Comparison of ENCODE assay signal across 9 mouse cellular contexts in genomic region chr7:34229153-34229552, GRCm38 (mm10). TPM values are rescaled to one million over a fixed set of nuclear protein-coding genes. Genes with fewer than 3 reads are reported as not detected.
DNase-seq lines count a peak whose midpoint lies in the region; ATAC-seq and TF ChIP-seq lines count a peak whose summit lies in the region.
"Had no signal": no experiment of that assay in that cellular context is flagged by ENCODE, and none has a peak within 500 bp of the region (broad histone marks: within the 10 kb centered on the region; RNA-seq: fewer than 3 reads in every experiment).

No protein-coding gene starts in this region.

- WGBS in heart, adult 2 months: 13% methylated on average over 5 of the region's 5 CpGs
- 19% methylated on average over 5 of the region's 5 CpGs for WGBS in forebrain, postnatal 0 days
- 17% methylated on average over 5 of the region's 5 CpGs for WGBS in liver, postnatal 0 days (ENCODE audit: insufficient replicate concordance)

- peak overlapping the region; percentile 69 for H3K9ac ChIP-seq in heart, adult 2 months (ENCODE audit: low read depth, low read length)
- H3K9ac ChIP-seq in ES-Bruce4 (ENCODE audit: low read depth, poor library complexity, severe bottlenecking): peak overlapping the region; percentile 92
- peak overlapping the region; percentile 59 for H3K9ac ChIP-seq in forebrain, postnatal 0 days
- H3K9ac ChIP-seq in liver, postnatal 0 days (replicated peaks): peak overlapping the region; percentile 89

- H3K4me3 ChIP-seq in heart, adult 2 months: peak overlapping the region; percentile 90
- H3K4me3 ChIP-seq in ES-Bruce4 (ENCODE audit: low read depth, low read length): peak overlapping the region; percentile 86
- peak overlapping the region; percentile 62 for H3K4me3 ChIP-seq in forebrain, postnatal 0 days (ENCODE audit: low read depth, low read length)
- peak overlapping the region; percentile 88 for H3K4me3 ChIP-seq in liver, postnatal 0 days (ENCODE audit: low read depth, low read length)

- TF ChIP-seq POLR2A in heart, adult 2 months (IDR thresholded peaks at IDR 0.05; ENCODE audit: insufficient read depth, low read depth, low read length): no peak
- no peak for TF ChIP-seq POLR2A in ES-Bruce4 (IDR thresholded peaks at IDR 0.05; ENCODE audit: insufficient read depth, low read length)

- peaks cover 16% of the 10 kb centered on the region for H3K4me1 ChIP-seq in heart, adult 2 months (ENCODE audit: control insufficient read depth, insufficient read depth, low read length)
- peaks cover 2% of the 10 kb centered on the region for H3K4me1 ChIP-seq in ES-Bruce4 (ENCODE audit: control insufficient read depth, insufficient read depth, low read length)
- H3K4me1 ChIP-seq in forebrain, postnatal 0 days (ENCODE audit: insufficient read depth): 0 out of 2 replicates have a peak, but pooled peaks cover 7% of the 10 kb centered on the region
- peaks cover 52% of the 10 kb centered on the region for H3K4me1 ChIP-seq in liver, postnatal 0 days (ENCODE audit: insufficient read depth)

- H3K9me3 ChIP-seq in ES-Bruce4 (replicated peaks; ENCODE audit: control insufficient read depth, insufficient read depth, low read length, poor library complexity, severe bottlenecking): no peaks in the 10 kb centered on the region
- H3K9me3 ChIP-seq in forebrain, postnatal 0 days (ENCODE audit: low read length): no peaks in the 10 kb centered on the region
- no peaks in the 10 kb centered on the region for H3K9me3 ChIP-seq in liver, postnatal 0 days (ENCODE audit: low read length)

- peak overlapping the region; percentile 94 for H3K27ac ChIP-seq in heart, adult 2 months
- no peak overlapping the region for H3K27ac ChIP-seq in ES-Bruce4 (ENCODE audit: insufficient read depth, low read length)
- 0 out of 2 replicates have a peak overlapping the region, but pooled peaks have one; percentile 57 for H3K27ac ChIP-seq in forebrain, postnatal 0 days (ENCODE audit: low read depth, low read length)
- peak overlapping the region; percentile 89 for H3K27ac ChIP-seq in liver, postnatal 0 days (ENCODE audit: low read depth)

- H3K4me2 ChIP-seq in forebrain, postnatal 0 days (ENCODE audit: low read depth): peak overlapping the region; percentile 80
- H3K4me2 ChIP-seq in liver, postnatal 0 days (ENCODE audit: low read depth, low read length): peak overlapping the region; percentile 96

- TF ChIP-seq EP300 in heart, adult 2 months (IDR thresholded peaks at IDR 0.05; ENCODE audit: insufficient read depth, low read depth, low read length): no peak
- no peak for TF ChIP-seq EP300 in ES-Bruce4 (IDR thresholded peaks at IDR 0.05; ENCODE audit: insufficient read depth, low read depth, low read length)
- TF ChIP-seq EP300 in liver, postnatal 0 days (IDR thresholded peaks at IDR 0.05; ENCODE audit: low read depth): no peak

- no peak for TF ChIP-seq CTCF in heart, adult 2 months (IDR thresholded peaks at IDR 0.05)
- no peak for TF ChIP-seq CTCF in ES-Bruce4 (IDR thresholded peaks at IDR 0.05; ENCODE audit: low read depth, low read length)
- TF ChIP-seq CTCF in forebrain, postnatal 0 days (IDR thresholded peaks at IDR 0.05; ENCODE audit: low read depth): no peak
- no peak for TF ChIP-seq CTCF in liver, postnatal 0 days (IDR thresholded peaks at IDR 0.05; ENCODE audit: low read depth)

- ATAC-seq in forebrain, postnatal 0 days: no peak
- ATAC-seq in liver, postnatal 0 days: no peak

- peak in 1 of 2 experiments; percentile 33 for DNase-seq in heart, adult 2 months
- no peak for DNase-seq in heart, postnatal 25 days (ENCODE audit: low spot score)
- DNase-seq in forebrain, postnatal 0 days: no peak
- DNase-seq in liver, postnatal 0 days: no peak
- no peak for DNase-seq in ovary, postnatal 10 days (ENCODE audit: low spot score)
- DNase-seq in yolk sac, embryonic 10.5 days (ENCODE audit: low spot score): no peak
- DNase-seq in left cerebral cortex, adult 11 months (ENCODE audit: low spot score): no peak

- no peaks in the 10 kb centered on the region for H3K27me3 ChIP-seq in heart, adult 2 months (ENCODE audit: control insufficient read depth, insufficient read depth, low read length)
- H3K27me3 ChIP-seq in ES-Bruce4 (ENCODE audit: control insufficient read depth, insufficient read depth, low read length, poor library complexity, severe bottlenecking): no peaks in the 10 kb centered on the region
- H3K27me3 ChIP-seq in forebrain, postnatal 0 days (ENCODE audit: insufficient read depth, low read length): no peaks in the 10 kb centered on the region
- H3K27me3 ChIP-seq in liver, postnatal 0 days (ENCODE audit: insufficient read depth, low read length): no peaks in the 10 kb centered on the region

- H3K36me3 ChIP-seq in heart, adult 2 months (ENCODE audit: control insufficient read depth, insufficient read depth, low read length): peaks cover 11% of the 10 kb centered on the region
- H3K36me3 ChIP-seq in ES-Bruce4 (ENCODE audit: control insufficient read depth, insufficient read depth, low read length, poor library complexity, severe bottlenecking): peaks cover 31% of the 10 kb centered on the region
- peaks cover 18% of the 10 kb centered on the region for H3K36me3 ChIP-seq in forebrain, postnatal 0 days (ENCODE audit: insufficient read depth)
- H3K36me3 ChIP-seq in liver, postnatal 0 days (replicated peaks; ENCODE audit: insufficient read depth, low read length): peaks cover 28% of the 10 kb centered on the region

- H3K79me2 ChIP-seq in heart, adult 2 months (replicated peaks; ENCODE audit: control insufficient read depth, insufficient read depth, low read length): no peaks in the 10 kb centered on the region; the same call in 1 of the 2 replicates

- intact Hi-C loops in heart, adult 2 months (cut with DNase I): no loop called here
- intact Hi-C loops in heart, postnatal 25 days (cut with DNase I): loop anchor here (2.0 kb wide), 1 partner anchor 32 kb away; the partner anchor contains the start of gene Pdcd2l

RNA-seq across cellular contexts. Expression of gene Gpi1, which starts 1.0 kb away (rescaled TPM):
- 100 to 1,000 TPM; 480 to 591 TPM for total RNA-seq in heart, adult 2 months (2021)
- 442 and 488 TPM in 2 replicates for polyA plus RNA-seq in heart, adult 2 months (2012; rRNA removed)
- 100 to 1,000 TPM; 547 to 566 TPM for total RNA-seq in heart, postnatal 25 days (2021)
- 655 and 670 TPM in 2 replicates for polyA plus RNA-seq in ES-Bruce4 (2011; ENCODE audit: insufficient read depth, insufficient read length, low read depth, missing spikeins)
- total RNA-seq in forebrain, postnatal 0 days (2014; rRNA removed): 170 and 223 TPM in 2 replicates
- polyA plus RNA-seq in forebrain, postnatal 0 days (2015; fragmentation: Nextera tagmentation; extraction: Ambion mirVana): 180 and 259 TPM in 2 replicates
- 173 and 218 TPM in 2 replicates for polyA plus RNA-seq in liver, postnatal 0 days (2015; fragmentation: Nextera tagmentation; extraction: Ambion mirVana)

RNA-seq across cellular contexts. Expression of gene Gm6096, which starts 21.7 kb away (rescaled TPM):
- total RNA-seq in heart, adult 2 months (2021): not detected
- not detected in 2 replicates for polyA plus RNA-seq in heart, adult 2 months (2012; rRNA removed)
- total RNA-seq in heart, postnatal 25 days (2021): not detected
- not detected in 2 replicates for polyA plus RNA-seq in ES-Bruce4 (2011; ENCODE audit: insufficient read depth, insufficient read length, low read depth, missing spikeins)
- total RNA-seq in forebrain, postnatal 0 days (2014; rRNA removed): not detected in 2 replicates
- polyA plus RNA-seq in forebrain, postnatal 0 days (2015; fragmentation: Nextera tagmentation; extraction: Ambion mirVana): not detected in 2 replicates
- polyA plus RNA-seq in liver, postnatal 0 days (2015; fragmentation: Nextera tagmentation; extraction: Ambion mirVana): not detected in 2 replicates
- polyA plus RNA-seq: gonadal fat pad, adult 2 months had no signal

RNA-seq across cellular contexts. Expression of gene Pdcd2l, which starts 32.7 kb away (rescaled TPM):
- 10 to 100 TPM; 14.8 to 20.6 TPM for total RNA-seq in heart, adult 2 months (2021)
- 18.8 and 30.0 TPM in 2 replicates for polyA plus RNA-seq in heart, adult 2 months (2012; rRNA removed)
- total RNA-seq in heart, postnatal 25 days (2021): 10 to 100 TPM; 17.0 to 19.7 TPM
- 37.5 and 38.0 TPM in 2 replicates for polyA plus RNA-seq in ES-Bruce4 (2011; ENCODE audit: insufficient read depth, insufficient read length, low read depth, missing spikeins)
- 47.4 and 63.7 TPM in 2 replicates for total RNA-seq in forebrain, postnatal 0 days (2014; rRNA removed)
- 69.0 and 74.7 TPM in 2 replicates for polyA plus RNA-seq in forebrain, postnatal 0 days (2015; fragmentation: Nextera tagmentation; extraction: Ambion mirVana)
- polyA plus RNA-seq in liver, postnatal 0 days (2015; fragmentation: Nextera tagmentation; extraction: Ambion mirVana): 14.2 and 17.2 TPM in 2 replicates

RNA-seq across cellular contexts. Expression of gene Uba2, which starts 59.8 kb away (rescaled TPM):
- total RNA-seq in heart, adult 2 months (2021): 10 to 100 TPM; 29.9 to 32.9 TPM
- polyA plus RNA-seq in heart, adult 2 months (2012; rRNA removed): 19.5 and 38.6 TPM in 2 replicates
- total RNA-seq in heart, postnatal 25 days (2021): 10 to 100 TPM; 29.4 to 31.4 TPM
- 220 and 223 TPM in 2 replicates for polyA plus RNA-seq in ES-Bruce4 (2011; ENCODE audit: insufficient read depth, insufficient read length, low read depth, missing spikeins)
- 179 and 196 TPM in 2 replicates for total RNA-seq in forebrain, postnatal 0 days (2014; rRNA removed)
- 109 and 123 TPM in 2 replicates for polyA plus RNA-seq in forebrain, postnatal 0 days (2015; fragmentation: Nextera tagmentation; extraction: Ambion mirVana)
- polyA plus RNA-seq in liver, postnatal 0 days (2015; fragmentation: Nextera tagmentation; extraction: Ambion mirVana): 42.1 and 50.0 TPM in 2 replicates
